Mouse (Mus musculus) intestine, postnatal 0 days (tissue): ENCODE measurements around the gene Vmn2r36. TPM values are rescaled to one million over a fixed set of nuclear protein-coding genes. Genes with fewer than 3 reads are reported as not detected.
"Not testable (repeated sequence)": the region's sequence is repeated elsewhere in the genome, so short reads cannot be mapped to it uniquely, and the experiment has no call there.

Experiments used
- ATAC-seq: fragments of 200-750 bp; cut with Nextera tagmentation; 2 replicates; pipeline ENCODE4 v1.8.0; 2017; ENCODE audit warnings: mild to moderate bottlenecking, moderate TSS enrichment, moderate library complexity
- H3K27ac ChIP-seq: fragments of 300-500 bp; sonication (generic); 2 replicates; pipeline ENCODE4 v1.5.1; 2014; ENCODE audit warnings: mild to moderate bottlenecking, low read depth, low read length, moderate library complexity
- H3K27me3 ChIP-seq: fragments of 300-500 bp; sonication (generic); replicated peaks from 2 replicates; pipeline ENCODE4 v1.6.1; 2014; ENCODE audit warnings: low read length, mixed read lengths; ENCODE audit not compliant: control insufficient read depth, insufficient read depth
- H3K36me3 ChIP-seq: fragments of 300-500 bp; sonication (generic); 2 replicates; pipeline ENCODE4 v1.6.1; 2014; ENCODE audit warnings: mild to moderate bottlenecking, moderate library complexity; ENCODE audit not compliant: control insufficient read depth, insufficient read depth
- H3K4me1 ChIP-seq: fragments of 300-500 bp; sonication (generic); replicated peaks from 2 replicates; pipeline ENCODE4 v1.6.1; 2014; ENCODE audit warnings: antibody characterized with exemption, low read length, mixed read lengths; ENCODE audit not compliant: control insufficient read depth, insufficient read depth
- H3K4me2 ChIP-seq: fragments of 300-500 bp; sonication (generic); replicated peaks from 2 replicates; pipeline ENCODE4 v1.6.1; 2014; ENCODE audit warnings: low read depth, mild to moderate bottlenecking, moderate library complexity
- H3K4me3 ChIP-seq: fragments of 300-500 bp; sonication (generic); 2 replicates; pipeline ENCODE4 v1.5.1; 2014; ENCODE audit warnings: low read depth, low read length
- H3K9ac ChIP-seq: fragments of 300-500 bp; sonication (generic); 2 replicates; pipeline ENCODE4 v1.6.1; 2014; ENCODE audit warnings: mild to moderate bottlenecking, low read depth, low read length
- H3K9me3 ChIP-seq: fragments of 300-500 bp; sonication (generic); 2 replicates; pipeline ENCODE4 v1.6.1; 2016; ENCODE audit warnings: mixed run types; ENCODE audit not compliant: control insufficient read depth
- WGBS: fragments of 180-500 bp; shearing (Covaris S2); extraction: QIAGEN DNeasy Blood & Tissue Kit; methylation state at CpG from one replicate; pipeline ENCODE4 v1.1.7; 2014; 5-methylcytosine and 5-hydroxymethylcytosine counted together
- polyA plus RNA-seq: library from polyadenylated mRNA; unstranded; fragments of >200 nt; fragmentation: Nextera tagmentation; extraction: Ambion mirVana; gene quantifications from 2 replicates; pipeline ENCODE4 v1.2.1, GENCODE M21; 2015

Gene Vmn2r36
- polyA plus RNA-seq, result not detected in 2 replicates

DNA sequence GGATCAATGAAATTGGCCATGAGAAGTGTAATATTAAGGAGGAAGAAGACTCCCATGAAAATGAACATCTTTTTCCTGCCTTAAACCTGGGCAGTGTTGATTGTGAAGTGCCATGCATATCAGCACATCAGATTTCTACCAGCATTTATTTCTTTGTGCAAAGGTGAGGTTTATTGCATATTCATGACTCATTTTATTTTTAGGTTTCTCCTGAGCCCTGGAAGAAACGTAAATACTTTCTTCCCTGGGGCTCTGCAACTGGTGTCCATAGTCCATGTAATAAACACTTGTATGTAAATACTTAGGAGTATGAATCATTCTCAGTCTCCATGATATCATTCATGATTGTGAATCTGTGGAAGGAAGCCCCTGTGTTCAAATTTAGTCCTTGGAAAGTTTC, at the start of gene Vmn2r36:
Gene Vmn2r36, minus strand, starts transcription at position 101 of the 400 bp plus-strand sequence.
- not testable (repeated sequence) for H3K9me3 ChIP-seq, H3K9ac ChIP-seq, ATAC-seq, H3K4me1 ChIP-seq, H3K4me3 ChIP-seq, H3K27ac ChIP-seq, H3K36me3 ChIP-seq, H3K27me3 ChIP-seq, H3K4me2 ChIP-seq
- WGBS, result no CpG with 5 or more reads among the region's 1 CpGs

Other genes starting within 250 kb of the Vmn2r36 start
- not detected in 2 replicates for gene Vmn2r34, start 213.0 kb downstream of the Vmn2r36 start, polyA plus RNA-seq
- gene Vmn2r35, start 82.6 kb downstream of the Vmn2r36 start, polyA plus RNA-seq, result not detected in 2 replicates